Mouse (Mus musculus) gonadal fat pad, adult 2 months (tissue): ENCODE data around the gene Cacnb1. TPM values are rescaled to one million over a fixed set of nuclear protein-coding genes. Genes with fewer than 3 reads are reported as not detected.

Source experiments
- DNase-seq: peaks from one replicate; pipeline ENCODE4 v3.0.0-alpha.2; 2012; ENCODE audit warnings: low read depth
- polyA plus RNA-seq: library from polyadenylated mRNA; depleted of rRNA; stranded (reverse); fragments of >200 nt; gene quantifications from 2 replicates; pipeline ENCODE4 v1.2.3, GENCODE M21; 2012

The Cacnb1 gene
- polyA plus RNA-seq, 1 experiment: 9.0 TPM

GRCm38 (mm10) chr11:97986738-97987465 lies 35.9 kb downstream of the Cacnb1 start:
- DNase-seq: no peak

DNA sequence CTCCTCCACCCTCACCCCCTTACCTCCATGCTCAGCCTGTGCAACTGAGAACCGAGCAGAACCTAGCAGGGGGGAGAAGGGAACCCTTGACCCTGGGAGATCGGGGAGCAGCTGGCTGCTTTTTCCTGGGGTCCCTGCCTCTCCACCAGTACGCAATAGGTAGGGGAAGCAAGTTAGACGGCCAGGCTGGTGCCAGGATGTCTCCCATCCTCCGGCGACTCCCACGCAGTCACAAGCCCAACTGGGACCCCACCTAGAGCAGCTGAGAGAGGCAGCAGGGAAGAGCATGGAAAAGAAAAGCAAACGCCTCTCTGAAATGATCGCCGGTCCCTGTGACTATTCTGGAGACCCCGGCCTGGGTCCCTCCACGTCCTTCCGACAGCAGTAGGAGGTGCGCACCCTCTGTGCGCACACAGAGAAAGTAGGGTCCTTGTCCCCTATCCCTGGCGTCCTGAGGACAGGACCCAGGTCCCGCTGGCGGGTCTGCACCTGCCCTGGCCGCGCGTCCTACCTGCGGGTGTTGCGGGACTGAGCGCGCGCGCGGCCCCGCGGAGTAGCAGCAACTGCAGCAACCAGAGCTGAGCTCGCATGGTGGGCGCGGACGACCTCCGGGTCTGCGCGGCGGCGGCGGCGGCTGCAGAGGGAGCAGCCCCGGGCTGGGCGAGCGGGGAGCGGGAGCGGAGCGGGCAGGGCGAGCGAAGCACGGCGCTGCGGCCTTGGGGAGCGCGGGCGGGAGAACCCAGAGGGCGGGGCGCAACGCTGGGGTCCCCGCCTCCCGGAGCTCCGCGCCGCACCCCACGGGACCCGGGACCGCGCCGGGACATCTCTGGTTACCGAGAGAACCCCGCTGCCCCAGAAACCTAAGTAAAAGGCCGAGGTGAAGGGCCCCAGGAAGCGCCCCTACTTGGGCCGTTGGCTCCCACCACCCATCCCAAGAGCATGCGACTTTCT lies 36.8 kb downstream of the Cacnb1 start, which contains the start of gene Plxdc1:
Gene Plxdc1 (minus strand): TSS at position 718 of the 951 bp plus-strand sequence.
- DNase-seq: no peak

DNA sequence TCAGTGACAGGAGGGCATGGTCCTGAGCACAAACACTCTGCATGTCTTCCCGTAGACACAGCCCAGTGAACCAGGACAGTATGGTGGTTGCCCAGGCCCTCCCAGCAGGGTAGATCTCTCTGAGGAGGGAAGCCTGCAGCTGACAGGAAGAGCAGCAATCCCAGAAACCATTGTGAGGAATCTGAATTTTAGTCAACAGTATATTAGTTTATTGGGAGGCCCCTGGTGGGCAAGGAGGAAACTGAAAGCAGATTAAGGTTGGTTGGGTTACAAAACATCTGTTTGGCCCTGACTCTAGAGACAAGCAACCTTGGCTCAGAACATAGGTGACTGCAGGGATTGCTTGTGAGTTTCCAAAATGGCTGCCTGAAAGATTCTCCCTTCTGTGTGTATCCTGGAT lies 38.9 kb downstream of the Cacnb1 start:
- DNase-seq: no peak

DNA sequence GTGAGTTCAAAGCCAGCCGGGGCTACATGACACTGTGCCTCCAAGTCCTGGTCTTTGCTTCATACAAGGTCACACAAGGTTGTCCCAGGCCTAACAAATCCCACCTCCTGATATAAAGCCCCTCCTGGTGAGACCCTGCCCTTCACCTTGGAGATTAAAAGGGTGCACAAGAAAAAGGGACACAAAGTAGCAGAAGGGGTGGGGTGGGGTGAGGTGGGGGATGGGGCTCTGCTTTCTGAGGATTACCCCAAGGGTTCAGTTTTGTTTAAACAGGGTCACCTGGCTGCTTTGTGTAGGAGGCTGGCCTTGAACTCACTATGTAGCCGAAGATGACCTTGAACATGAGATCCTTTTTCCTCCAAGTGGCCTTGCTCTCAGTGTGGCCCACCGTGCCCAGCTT lies 39.3 kb downstream of the Cacnb1 start:
- no peak for DNase-seq

- DNase-seq: no peak
Measured at GRCm38 (mm10) chr11:97982721-97983120, 40.1 kb downstream of the Cacnb1 start.

DNA sequence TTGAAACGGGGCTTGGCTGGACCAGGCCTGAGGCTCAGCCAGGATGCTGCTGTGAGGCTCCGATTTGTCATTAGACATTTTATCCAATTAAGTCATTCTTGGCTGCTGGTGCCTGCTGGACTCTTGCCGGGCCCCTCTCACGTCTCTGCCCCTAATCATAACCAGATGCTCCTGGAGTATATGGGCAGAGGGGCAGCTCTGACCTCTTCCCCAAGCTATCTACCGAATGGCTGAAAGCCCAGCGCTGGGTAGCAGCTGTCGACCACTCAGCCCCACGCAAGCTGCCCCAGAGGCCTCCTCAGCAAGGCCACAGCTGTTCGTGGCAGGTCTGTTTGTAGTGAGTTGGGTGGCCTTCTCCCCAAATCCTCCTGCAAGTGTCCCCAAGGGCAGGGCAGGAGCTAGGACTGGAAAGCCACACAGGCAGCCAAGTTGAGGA lies 42.3 kb downstream of the Cacnb1 start:
- no peak for DNase-seq

GRCm38 (mm10) chr11:97979824-97980495 lies 42.9 kb downstream of the Cacnb1 start:
- no peak for DNase-seq

GRCm38 (mm10) chr11:97978392-97978791 lies 44.4 kb downstream of the Cacnb1 start:
- DNase-seq: no peak

DNA sequence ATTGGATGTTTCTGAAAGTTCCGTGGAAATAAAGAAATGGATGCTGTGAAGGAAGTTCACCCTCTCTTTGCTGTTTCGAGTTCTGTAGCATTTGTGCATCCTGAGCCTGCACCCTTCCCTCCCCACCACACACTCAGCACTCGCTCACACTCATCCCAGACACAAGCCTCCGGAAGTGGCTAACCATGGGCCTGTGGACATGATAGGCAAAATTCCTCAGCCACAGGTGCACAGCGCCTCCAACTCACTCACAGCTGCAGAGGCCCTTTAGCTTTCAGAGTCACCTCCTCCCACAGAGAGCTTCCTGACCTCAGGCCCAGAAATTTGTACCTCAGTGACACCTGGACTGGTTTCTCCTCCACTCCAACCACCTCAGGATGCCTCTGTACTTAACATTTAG lies 45.0 kb downstream of the Cacnb1 start:
- no peak for DNase-seq

- DNase-seq: no peak
Measured at GRCm38 (mm10) chr11:97974746-97975145, 48.1 kb downstream of the Cacnb1 start.

GRCm38 (mm10) chr11:97974141-97974540 lies 48.7 kb downstream of the Cacnb1 start:
- DNase-seq: no peak

DNA sequence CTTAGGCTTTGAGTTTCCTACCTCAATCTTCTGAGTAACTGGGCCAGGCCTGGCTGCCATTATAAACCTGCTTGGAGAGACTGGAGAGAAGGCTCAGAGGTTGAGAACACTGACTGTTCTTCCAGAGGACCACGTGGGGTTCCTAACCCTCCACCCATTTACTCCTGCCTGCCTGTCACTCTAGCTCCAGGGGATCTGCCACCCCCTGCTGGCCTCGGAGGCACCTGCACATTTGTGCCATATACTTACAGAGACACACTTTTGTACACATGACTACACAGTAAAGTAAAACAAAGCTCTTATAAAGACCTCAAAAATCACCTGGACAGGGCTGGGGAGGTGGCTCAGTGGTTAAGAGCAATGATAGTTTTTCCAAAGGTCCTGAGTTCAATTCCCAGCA lies 50.4 kb downstream of the Cacnb1 start:
- DNase-seq: no peak

- DNase-seq: no peak
Measured at GRCm38 (mm10) chr11:97971232-97971631, 51.6 kb downstream of the Cacnb1 start.

GRCm38 (mm10) chr11:97970771-97971170 lies 52.1 kb downstream of the Cacnb1 start:
- DNase-seq: no peak

DNA sequence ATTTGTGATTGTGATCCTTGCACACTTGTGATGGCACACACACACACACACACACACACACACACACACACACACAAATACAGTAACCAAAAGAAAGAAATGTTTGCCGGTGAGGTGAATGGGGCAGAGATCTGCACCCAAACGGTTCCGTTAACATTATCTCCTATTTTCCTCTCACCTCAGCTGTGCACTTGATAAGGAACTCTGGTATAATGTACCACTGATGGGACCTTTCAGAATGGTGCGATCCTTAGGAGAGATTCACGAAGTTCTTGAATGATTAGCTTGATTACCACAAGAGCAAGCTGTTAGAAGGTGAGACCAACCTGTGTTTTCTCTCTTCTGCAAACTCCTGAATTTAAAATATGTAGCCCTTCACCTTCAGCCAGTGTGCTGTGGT lies 54.4 kb downstream of the Cacnb1 start:
- DNase-seq: no peak

GRCm38 (mm10) chr11:97967114-97967513 lies 55.7 kb downstream of the Cacnb1 start:
- DNase-seq: peak; percentile 80

GRCm38 (mm10) chr11:97960907-97961306 lies 61.9 kb downstream of the Cacnb1 start:
- DNase-seq: no peak

DNA sequence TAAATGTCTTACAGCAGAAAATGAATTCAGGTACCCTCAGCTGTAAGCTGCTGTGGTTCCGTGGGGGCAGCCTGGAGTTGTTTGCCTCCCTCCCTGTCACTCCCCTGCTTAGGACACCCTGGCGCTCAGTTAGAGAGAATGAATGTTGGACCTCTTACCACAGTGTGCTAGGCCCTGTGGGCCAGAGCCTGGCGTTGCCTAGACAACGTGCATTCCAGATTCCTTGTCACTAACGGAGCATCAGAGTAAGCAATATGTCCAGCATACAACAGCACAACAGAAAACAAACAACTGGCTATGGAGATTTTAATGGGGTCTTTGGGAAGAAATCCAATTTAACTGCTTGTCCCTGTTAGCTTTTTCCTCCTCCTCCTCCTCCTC lies 63.5 kb downstream of the Cacnb1 start:
- DNase-seq: no peak

DNA sequence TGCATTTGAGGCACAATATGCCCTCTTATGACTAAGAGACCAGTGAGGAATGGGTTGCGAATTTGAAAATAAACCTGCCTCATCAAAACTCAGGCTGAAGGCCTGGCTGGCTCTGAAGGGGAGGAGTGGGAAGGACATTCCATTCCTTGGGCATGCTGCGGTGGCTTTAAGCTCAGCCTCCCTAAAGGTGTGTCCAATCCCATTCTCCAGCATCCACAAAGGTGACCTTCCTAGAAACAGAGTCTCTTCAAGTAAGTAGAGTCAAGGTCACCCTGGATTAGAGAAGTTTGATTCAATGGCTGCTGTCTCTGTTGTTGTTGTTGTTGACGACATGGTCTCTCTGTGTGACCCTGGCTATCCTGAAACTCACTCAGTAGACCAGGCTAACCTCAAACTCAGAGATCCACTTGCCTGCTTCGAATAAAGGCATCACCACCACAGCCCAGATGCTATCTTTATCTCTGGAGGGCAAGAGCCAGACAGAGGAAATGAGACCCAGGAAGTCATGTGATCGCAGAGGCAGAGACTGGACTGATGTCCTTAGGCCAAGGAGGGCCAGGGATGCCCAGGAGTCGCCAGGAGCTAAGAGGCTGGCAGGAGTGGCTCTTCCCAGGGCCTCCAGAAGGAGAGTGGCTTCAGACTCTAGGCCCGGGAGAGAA lies 64.1 kb downstream of the Cacnb1 start:
- DNase-seq: no peak

- DNase-seq: no peak
Measured at GRCm38 (mm10) chr11:97956905-97957560, 65.8 kb downstream of the Cacnb1 start.

DNA sequence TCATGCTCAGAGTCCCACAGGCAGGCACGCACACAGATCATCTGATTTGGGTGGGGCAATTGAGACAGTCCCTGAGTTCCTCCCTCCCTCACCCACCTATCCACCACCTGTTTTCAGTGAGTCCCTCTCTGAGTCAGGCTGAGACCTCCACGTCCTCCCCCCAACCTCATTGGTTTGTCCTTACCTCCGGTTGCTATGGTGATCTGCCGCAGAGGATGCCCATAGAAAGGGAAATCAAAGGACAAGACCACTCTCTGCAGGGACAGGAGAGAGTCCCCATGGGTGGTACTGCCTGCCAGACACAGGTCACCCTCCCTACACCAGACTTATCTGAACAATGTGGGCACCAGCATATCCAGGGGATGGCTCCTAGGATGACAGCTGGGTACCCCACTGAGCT lies 66.9 kb downstream of the Cacnb1 start:
- no peak for DNase-seq
